Mouse (Mus musculus): Measurements from ENCODE around the gene Pi4k2a.

DNA sequence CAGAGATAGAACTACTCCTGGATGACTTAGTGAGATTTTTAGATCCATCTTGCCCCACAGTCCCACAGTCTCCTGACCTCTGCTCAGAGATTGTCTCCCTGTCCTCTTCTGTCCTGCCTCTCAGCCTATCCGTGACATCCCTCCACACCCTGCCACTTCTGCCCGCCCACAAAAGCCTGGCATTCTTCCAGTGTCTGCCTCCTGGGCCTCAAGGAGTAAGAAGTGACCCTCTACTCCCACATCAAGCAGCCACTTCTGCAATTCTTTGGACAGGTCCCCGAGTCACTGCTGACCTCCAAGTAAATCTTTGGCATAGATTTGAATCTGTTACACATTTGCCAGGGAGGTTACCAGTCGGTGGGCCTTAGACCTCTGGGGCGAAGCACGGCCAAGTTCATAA lies 36.0 kb upstream of the Pi4k2a start:
- TF ChIP-seq CTCF (IDR thresholded peaks at IDR 0.05; ENCODE audit: control insufficient read depth, insufficient read depth, low read length) (no peak), POLR2A (IDR thresholded peaks at IDR 0.05; ENCODE audit: borderline replicate concordance, control insufficient read depth, low read depth, low read length) (no peak)
